Mouse (Mus musculus) E14TG2a.4 (cell line): ENCODE data around the gene Cd68.

ENCODE experiments used
- CTCF ChIP-seq: conservative IDR thresholded peaks from 2 replicates; pipeline ENCODE4 v1.5.1; 2014; ENCODE audit warnings: low read length
- NANOG ChIP-seq: IDR thresholded peaks from 2 replicates; pipeline ENCODE4 v1.6.1; 2014; ENCODE audit warnings: borderline replicate concordance, low read length, mixed read lengths
- POU5F1 ChIP-seq: IDR thresholded peaks from 2 replicates; pipeline ENCODE4 v1.6.1; 2014; ENCODE audit warnings: low read length, borderline replicate concordance

DNA sequence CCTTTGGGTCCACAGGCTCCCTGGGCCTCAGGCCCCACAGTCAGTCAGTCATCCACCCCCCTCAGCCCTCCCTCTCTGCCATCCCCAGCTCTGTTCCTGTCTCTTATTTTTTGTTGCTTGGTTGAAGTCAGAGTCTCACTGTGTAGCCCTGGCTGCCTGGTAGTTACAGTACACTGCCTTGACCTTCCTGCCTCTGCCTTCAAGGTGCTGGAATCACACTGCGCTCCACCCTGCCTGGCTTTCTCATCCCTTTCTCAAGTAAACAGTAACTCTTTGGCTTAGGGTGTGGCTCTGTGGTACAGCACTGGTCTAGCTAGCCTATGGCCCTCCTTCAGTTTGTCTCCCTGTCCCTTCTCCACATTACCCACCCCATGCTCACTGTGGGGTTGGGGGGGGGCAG is 23.9 kb upstream of the Cd68 start:
- TF ChIP-seq CTCF (no peak), POU5F1 (no peak), NANOG (no peak)
